Mouse (Mus musculus): ENCODE data around the gene Krt14. TPM values are rescaled to one million over a fixed set of nuclear protein-coding genes. Genes with fewer than 3 reads are reported as not detected.

The Krt14 gene
- total RNA-seq, 2 experiments from 2014 or later, result not detected

DNA sequence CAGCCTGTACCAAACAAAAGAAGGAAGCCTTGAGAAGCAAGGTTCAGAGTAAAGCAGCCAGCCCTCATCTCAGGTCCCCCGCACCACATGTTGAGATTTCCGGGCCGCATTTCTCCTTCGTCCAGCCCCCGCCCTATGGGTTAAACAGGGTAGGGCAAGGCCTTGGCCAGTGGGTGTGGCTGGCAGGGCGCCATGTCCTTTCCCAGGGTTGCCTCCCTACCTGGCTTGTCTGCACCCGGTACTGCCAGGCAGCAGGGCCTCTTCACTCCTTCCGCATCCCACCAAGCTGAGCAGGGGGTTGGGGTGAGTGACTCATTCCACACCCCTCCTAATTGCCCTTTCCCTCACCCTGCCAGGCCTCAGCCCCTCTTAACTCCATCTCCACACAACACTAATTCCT lies 39.3 kb downstream of the Krt14 start:
- no peak for ATAC-seq (ENCODE audit: poor library complexity, severe bottlenecking)

DNA sequence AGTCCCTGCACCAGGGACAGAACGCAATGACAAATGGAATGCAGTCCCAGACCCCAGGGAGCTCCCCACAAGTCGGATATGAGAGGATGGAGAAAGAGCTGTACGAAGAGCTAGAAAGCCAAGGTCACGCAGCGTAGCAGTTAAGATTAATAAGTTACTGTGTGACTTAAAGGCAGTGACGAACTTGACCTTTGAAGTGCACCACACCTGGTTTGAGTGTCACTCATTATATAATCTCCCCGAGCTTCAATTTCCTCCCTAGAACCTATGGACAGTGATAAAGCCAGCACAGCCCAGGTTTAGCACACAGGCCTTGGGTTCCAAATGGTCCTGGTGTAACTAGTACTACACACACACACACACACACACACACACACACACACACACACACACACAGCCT lies 43.0 kb downstream of the Krt14 start:
- ATAC-seq (ENCODE audit: poor library complexity, severe bottlenecking), result no peak

DNA sequence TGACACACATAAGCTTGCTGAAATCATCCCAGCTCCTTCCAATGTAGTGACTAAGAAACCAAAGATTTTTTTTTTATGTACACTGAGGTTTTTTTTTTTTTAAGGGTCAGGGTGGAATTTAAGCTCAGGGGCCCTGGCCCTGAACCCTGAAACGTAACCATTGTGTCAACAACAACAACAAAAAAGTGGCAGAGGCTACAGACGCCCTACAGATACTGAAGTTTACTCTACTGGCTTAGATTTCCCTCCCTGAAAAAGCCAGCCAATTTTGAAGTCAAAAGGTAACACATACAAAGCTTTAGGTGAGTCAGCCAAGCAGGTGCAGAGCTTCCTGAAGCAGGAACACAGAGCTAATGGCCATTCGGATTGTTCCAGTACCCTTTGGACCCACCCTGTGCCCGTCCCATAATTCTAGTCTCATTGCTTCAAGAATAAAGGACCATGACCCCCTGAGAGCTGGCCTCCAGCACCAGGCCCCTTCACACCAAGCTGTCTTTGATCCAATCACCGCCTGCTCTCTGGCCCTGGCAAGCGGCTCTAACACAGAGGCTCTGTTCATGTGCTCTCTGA lies 49.4 kb downstream of the Krt14 start:
- ATAC-seq (ENCODE audit: poor library complexity, severe bottlenecking), result no peak

DNA sequence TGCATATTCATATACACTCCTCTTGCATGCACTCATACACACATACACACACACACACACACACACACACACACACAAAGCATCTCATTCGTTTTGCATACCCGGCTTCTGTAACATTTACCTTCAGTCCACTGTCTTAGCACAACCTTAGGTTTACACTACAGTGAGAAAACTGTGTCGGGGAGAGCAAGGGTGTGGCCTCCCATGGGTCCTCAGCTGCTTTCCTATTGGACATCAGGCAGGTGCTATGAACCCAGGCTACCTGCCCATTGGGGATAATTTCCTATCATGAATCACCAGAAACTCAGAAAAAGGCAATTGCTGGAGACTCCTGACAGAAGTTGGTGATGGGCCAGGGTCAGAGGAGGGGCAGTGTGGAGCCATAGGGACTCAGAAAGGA lies 50.0 kb downstream of the Krt14 start:
- ATAC-seq (ENCODE audit: poor library complexity, severe bottlenecking), result no peak

DNA sequence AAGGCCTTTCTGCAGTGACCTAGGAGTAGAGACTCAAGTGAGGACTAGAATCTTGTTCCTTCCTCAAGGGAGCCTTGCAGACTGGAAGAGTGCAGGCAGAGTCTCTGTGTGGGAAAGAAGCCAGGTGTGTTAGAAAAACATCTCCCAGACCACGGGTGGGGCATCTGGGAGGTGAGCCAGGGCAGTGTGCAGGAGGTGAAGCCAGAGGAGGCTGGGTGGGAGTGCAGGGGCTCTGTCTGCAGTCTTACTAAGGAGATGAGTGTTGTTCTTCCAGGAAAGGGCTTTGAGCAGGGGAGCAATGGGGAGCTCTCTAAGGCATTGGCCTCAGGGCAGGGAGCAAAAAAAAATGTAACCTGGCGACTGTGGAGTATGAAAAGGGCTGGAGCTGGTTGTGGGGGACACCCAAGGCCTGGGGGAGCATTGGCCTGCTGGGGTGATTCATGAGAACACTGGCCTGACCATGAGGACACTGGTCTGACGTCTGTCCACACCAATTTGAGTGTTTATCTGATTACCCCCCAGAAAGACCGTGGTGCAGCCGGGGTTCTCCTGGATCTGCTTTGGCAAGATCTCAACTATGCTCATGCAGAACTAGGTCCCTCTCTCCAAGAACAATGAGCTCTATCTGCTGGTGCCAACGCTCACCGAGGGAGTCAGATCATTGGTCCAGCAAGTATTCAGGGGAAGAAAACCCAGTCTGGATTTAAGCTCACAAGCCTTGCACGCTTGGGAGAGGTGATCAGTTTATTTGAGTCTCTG lies 51.7 kb downstream of the Krt14 start:
- no peak for ATAC-seq (ENCODE audit: poor library complexity, severe bottlenecking)

Other genes starting within 250 kb of the Krt14 start
- gene Krtap29-1, start 228.5 kb downstream of the Krt14 start, total RNA-seq (2015), result not detected in 2 replicates
- not detected in 2 replicates for gene Krtap29-1, start 228.5 kb downstream of the Krt14 start, total RNA-seq (2017)
- gene Krtap16-1, start 221.0 kb downstream of the Krt14 start, total RNA-seq (2015), result not detected in 2 replicates
- gene Krtap16-1, start 221.0 kb downstream of the Krt14 start, total RNA-seq (2017), result not detected in 2 replicates
- gene Krtap17-1, start 213.6 kb downstream of the Krt14 start, total RNA-seq (2015), result not detected in 2 replicates
- not detected in 2 replicates for gene Krtap17-1, start 213.6 kb downstream of the Krt14 start, total RNA-seq (2017)
- not detected in 2 replicates for gene Krt33a, start 191.3 kb downstream of the Krt14 start, total RNA-seq (2015)
- not detected in 2 replicates for gene Krt33a, start 191.3 kb downstream of the Krt14 start, total RNA-seq (2017)
- gene Krt33b, start 177.7 kb downstream of the Krt14 start, total RNA-seq (2015), result not detected in 2 replicates
- gene Krt33b, start 177.7 kb downstream of the Krt14 start, total RNA-seq (2017), result not detected in 2 replicates
- not detected in 2 replicates for gene Krt34, start 166.0 kb downstream of the Krt14 start, total RNA-seq (2015)
- not detected in 2 replicates for gene Krt34, start 166.0 kb downstream of the Krt14 start, total RNA-seq (2017)
- gene Krt31, start 157.0 kb downstream of the Krt14 start, total RNA-seq (2015), result not detected in 2 replicates
- not detected in 2 replicates for gene Krt31, start 157.0 kb downstream of the Krt14 start, total RNA-seq (2017)
- gene Krt32, start 119.3 kb downstream of the Krt14 start, total RNA-seq (2015), result not detected in 2 replicates
- not detected in 2 replicates for gene Krt32, start 119.3 kb downstream of the Krt14 start, total RNA-seq (2017)
- not detected in 2 replicates for gene Krt35, start 111.3 kb downstream of the Krt14 start, total RNA-seq (2015)
- not detected in 2 replicates for gene Krt35, start 111.3 kb downstream of the Krt14 start, total RNA-seq (2017)
- not detected in 2 replicates for gene Krt36, start 101.9 kb downstream of the Krt14 start, total RNA-seq (2015)
- gene Krt36, start 101.9 kb downstream of the Krt14 start, total RNA-seq (2017), result not detected in 2 replicates
- not detected in 2 replicates for gene Krt13, start 86.0 kb downstream of the Krt14 start, total RNA-seq (2015)
- not detected in 2 replicates for gene Krt13, start 86.0 kb downstream of the Krt14 start, total RNA-seq (2017)
- gene Krt15, start 71.6 kb downstream of the Krt14 start, total RNA-seq (2015), result not detected in 2 replicates
- gene Krt15, start 71.6 kb downstream of the Krt14 start, total RNA-seq (2017), result not detected in 2 replicates
- gene Krt19, start 58.9 kb downstream of the Krt14 start, total RNA-seq (2015), result not detected in 2 replicates
- gene Krt19, start 58.9 kb downstream of the Krt14 start, total RNA-seq (2017), result not detected in 2 replicates
- not detected in 2 replicates for gene Krt9, start 14.3 kb downstream of the Krt14 start, total RNA-seq (2015)
- gene Krt9, start 14.3 kb downstream of the Krt14 start, total RNA-seq (2017), result 0.04 TPM in 1 of 2 replicates, not detected in the other
- not detected in 2 replicates for gene Krt16, start 41.4 kb upstream of the Krt14 start, total RNA-seq (2015)
- gene Krt16, start 41.4 kb upstream of the Krt14 start, total RNA-seq (2017), result not detected in 2 replicates
- gene Krt17, start 53.5 kb upstream of the Krt14 start, total RNA-seq (2015), result not detected in 2 replicates
- not detected in 2 replicates for gene Krt17, start 53.5 kb upstream of the Krt14 start, total RNA-seq (2017)
- gene Krt42, start 62.3 kb upstream of the Krt14 start, total RNA-seq (2015), result not detected in 2 replicates
- gene Krt42, start 62.3 kb upstream of the Krt14 start, total RNA-seq (2017), result not detected in 2 replicates
- gene Eif1, start 112.3 kb upstream of the Krt14 start, total RNA-seq (2015), result 1,372 and 1,486 TPM in 2 replicates
- 248 and 320 TPM in 2 replicates for gene Eif1, start 112.3 kb upstream of the Krt14 start, total RNA-seq (2017)
- not detected in 2 replicates for gene Gast, start 126.9 kb upstream of the Krt14 start, total RNA-seq (2015)
- gene Gast, start 126.9 kb upstream of the Krt14 start, total RNA-seq (2017), result not detected in 2 replicates
- not detected in 2 replicates for gene Hap1, start 148.6 kb upstream of the Krt14 start, total RNA-seq (2015)
- gene Hap1, start 148.6 kb upstream of the Krt14 start, total RNA-seq (2017), result not detected in 2 replicates
- gene Jup, start 190.2 kb upstream of the Krt14 start, total RNA-seq (2015), result 3.5 and 3.9 TPM in 2 replicates
- 1.5 and 5.1 TPM in 2 replicates for gene Jup, start 190.2 kb upstream of the Krt14 start, total RNA-seq (2017)
- gene P3h4, start 207.3 kb upstream of the Krt14 start, total RNA-seq (2015), result not detected in 2 replicates
- gene P3h4, start 207.3 kb upstream of the Krt14 start, total RNA-seq (2017), result 0.08 TPM in 1 of 2 replicates, not detected in the other
- 0.09 TPM in 1 of 2 replicates, not detected in the other for gene Fkbp10, start 208.1 kb upstream of the Krt14 start, total RNA-seq (2015)
- gene Fkbp10, start 208.1 kb upstream of the Krt14 start, total RNA-seq (2017), result not detected in 2 replicates
- gene Nt5c3b, start 234.3 kb upstream of the Krt14 start, total RNA-seq (2015), result 8.8 and 9.8 TPM in 2 replicates
- gene Nt5c3b, start 234.3 kb upstream of the Krt14 start, total RNA-seq (2017), result 7.3 and 9.6 TPM in 2 replicates
- not detected in 2 replicates for gene Klhl10, start 234.4 kb upstream of the Krt14 start, total RNA-seq (2015)
- gene Klhl10, start 234.4 kb upstream of the Krt14 start, total RNA-seq (2017), result not detected in 2 replicates